Mouse (Mus musculus) hematopoietic stem cell, adult 5-6 weeks (primary cell): ENCODE measurements around the gene Ndufb11. TPM values are rescaled to one million over a fixed set of nuclear protein-coding genes. Genes with fewer than 3 reads are reported as not detected.

Experiments
- ATAC-seq, 2 experiments: fragments of 125-278 bp in 1 of 2; replicated peaks in 1 of 2; 2 replicates each; pipeline ENCODE4 v1.8.0; 2016 to 2017; ENCODE audit warnings: inconsistent platforms in 2 of 2, mild to moderate bottlenecking in 2 of 2, moderate number of reproducible peaks in 2 of 2, low read depth in 1 of 2, moderate TSS enrichment in 1 of 2; ENCODE audit not compliant: low FRiP score in 2 of 2, poor library complexity in 2 of 2, severe bottlenecking in 2 of 2, insufficient read depth in 1 of 2, low TSS enrichment in 1 of 2
- total RNA-seq: library from RNA; stranded (forward); fragments of 172-1452, 232-1000 nt; gene quantifications from 2 replicates; pipeline ENCODE4 v1.2.3, GENCODE M21; 2017

Ndufb11 gene
- 60.1 and 109 TPM in 2 replicates for total RNA-seq

- ATAC-seq: peak; percentile 89 to 94
Observed at GRCm38 (mm10) chrX:20617176-20617902, at the start of gene Ndufb11, which contains the start of gene Rbm10. Gene Ndufb11 (minus strand): TSS chrX:20617619. Gene Rbm10 (plus strand): TSS chrX:20617503.

- ATAC-seq: no peak
Observed at GRCm38 (mm10) chrX:20663444-20663790, 46.0 kb upstream of the Ndufb11 start.

- ATAC-seq: peak; percentile 65 to 80
Observed at GRCm38 (mm10) chrX:20662716-20663443, 45.5 kb upstream of the Ndufb11 start.

DNA sequence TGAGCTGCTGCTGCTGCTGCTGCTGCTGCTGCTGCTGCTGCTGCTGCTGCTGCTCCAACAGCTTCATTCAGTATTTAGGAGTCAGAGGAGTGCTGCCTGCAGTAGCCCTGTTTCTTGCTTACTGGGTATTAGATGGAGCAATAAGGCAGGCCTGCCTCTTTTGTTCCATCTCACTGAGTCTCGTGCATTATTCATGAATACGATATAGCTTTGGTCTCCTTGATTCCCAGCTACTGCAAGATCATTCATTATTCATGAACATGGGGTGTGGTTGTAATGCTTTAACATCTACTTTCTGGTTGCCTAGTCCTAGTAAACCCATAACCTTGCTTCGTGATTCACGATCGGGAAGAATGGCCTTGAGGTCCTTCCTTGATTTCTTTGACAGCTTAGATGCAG lies 44.9 kb upstream of the Ndufb11 start:
- no peak for ATAC-seq

GRCm38 (mm10) chrX:20658891-20659406 lies 41.5 kb upstream of the Ndufb11 start:
- 0 out of 4 replicates have a peak, but pooled peaks of 1 of the 2 experiments have one; percentile 18 for ATAC-seq

DNA sequence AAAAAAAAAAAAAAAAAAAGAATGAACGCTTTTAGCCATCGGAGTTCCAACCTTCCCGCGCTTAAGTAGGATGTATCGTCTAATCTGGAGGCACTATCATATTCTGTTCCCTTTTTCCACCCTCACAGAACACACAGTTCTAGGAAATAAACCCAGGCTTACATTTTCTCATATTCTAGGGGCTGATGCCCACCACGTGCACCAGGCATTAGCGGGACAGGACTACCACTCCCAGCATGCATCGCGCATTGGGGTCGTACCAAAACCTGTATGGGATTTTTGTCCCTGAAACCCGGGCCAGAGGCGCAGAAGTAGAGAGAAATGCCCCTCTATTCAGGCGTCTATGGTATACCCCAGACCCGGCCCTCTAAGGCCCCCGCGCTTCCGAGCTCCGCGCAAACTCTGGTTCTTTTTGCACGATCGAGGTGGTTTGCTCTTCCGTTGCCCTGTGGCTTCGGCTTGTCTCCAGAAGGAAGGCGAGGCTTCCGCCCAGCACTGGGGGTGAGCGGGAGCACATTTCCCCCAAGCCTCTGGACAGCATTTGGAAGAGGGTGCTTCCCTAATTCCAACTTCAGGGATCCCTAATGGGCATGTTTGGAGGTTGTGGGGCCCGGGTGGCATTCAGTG lies 40.7 kb upstream of the Ndufb11 start, which contains the start of gene Uba1:
Gene Uba1, plus strand, starts transcription at position 301 of the 627 bp plus-strand sequence.
- ATAC-seq: peak; percentile 88 to 89

DNA sequence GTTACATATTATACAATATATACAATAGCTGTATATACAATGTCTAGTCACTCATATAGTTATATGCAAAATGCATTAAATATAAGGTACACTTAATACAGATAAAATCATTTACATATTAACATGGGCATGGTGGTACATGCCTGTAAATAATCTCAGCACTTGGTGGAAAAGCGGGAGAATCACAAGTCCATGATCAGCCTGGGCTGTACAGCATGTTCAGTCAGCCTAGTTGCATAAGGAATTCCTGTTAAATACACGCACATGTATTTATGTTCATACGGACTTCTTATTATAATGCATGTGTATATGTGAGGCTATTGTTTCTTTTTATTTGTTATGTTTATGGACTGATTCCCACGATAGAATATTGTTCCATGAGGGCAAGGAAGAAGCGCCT lies 40.2 kb upstream of the Ndufb11 start:
- no peak for ATAC-seq

DNA sequence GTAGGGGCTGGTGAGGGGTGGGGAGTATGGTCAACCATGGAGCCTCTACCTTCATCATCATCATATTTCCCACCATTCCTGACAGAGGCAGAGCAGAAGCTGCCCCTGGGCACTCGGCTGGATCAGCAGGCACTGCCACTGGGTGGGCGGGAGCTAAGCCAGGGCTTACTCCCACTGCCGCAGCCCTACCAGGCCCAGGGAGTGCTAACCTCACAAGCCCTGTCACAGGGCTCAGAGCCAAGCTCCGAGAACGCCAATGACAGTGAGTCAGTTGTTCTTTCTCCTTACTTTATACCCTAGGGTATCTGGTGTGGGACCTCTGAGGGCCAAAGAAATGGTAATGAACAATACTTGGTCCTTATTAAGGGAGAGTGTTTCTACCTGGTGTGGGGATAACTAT lies 27.4 kb upstream of the Ndufb11 start:
- ATAC-seq: no peak

GRCm38 (mm10) chrX:20638141-20638540 lies 20.7 kb upstream of the Ndufb11 start:
- ATAC-seq: no peak

- peak; percentile 10 to 23; a peak in 3 of 4 replicates for ATAC-seq
Observed at GRCm38 (mm10) chrX:20617903-20618399, 532 bp upstream of the Ndufb11 start.

DNA sequence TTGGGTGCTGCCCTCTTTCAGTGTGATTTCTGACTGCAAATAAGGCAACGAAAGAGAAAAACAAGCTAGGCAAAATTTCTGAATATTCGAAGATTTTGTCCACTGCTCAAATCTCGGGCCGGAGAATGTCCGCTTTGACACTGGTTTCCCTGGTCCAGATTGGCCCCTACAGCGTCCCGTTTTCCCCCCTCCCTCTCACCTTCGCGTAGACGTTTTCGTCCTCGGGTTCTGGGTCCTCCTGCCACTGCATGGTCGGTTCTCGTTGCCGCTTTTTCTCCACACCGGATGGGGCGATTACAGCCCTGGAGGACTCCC lies 601 bp downstream of the Ndufb11 start:
- peak; percentile 14 to 29; a peak in 2 of 4 replicates for ATAC-seq

- peak in 1 of 2 experiments; percentile 10; a peak in 1 of 4 replicates for ATAC-seq
Observed at GRCm38 (mm10) chrX:20608500-20608899, 8.9 kb downstream of the Ndufb11 start.

- ATAC-seq: no peak
Observed at GRCm38 (mm10) chrX:20587968-20588367, 29.5 kb downstream of the Ndufb11 start.

DNA sequence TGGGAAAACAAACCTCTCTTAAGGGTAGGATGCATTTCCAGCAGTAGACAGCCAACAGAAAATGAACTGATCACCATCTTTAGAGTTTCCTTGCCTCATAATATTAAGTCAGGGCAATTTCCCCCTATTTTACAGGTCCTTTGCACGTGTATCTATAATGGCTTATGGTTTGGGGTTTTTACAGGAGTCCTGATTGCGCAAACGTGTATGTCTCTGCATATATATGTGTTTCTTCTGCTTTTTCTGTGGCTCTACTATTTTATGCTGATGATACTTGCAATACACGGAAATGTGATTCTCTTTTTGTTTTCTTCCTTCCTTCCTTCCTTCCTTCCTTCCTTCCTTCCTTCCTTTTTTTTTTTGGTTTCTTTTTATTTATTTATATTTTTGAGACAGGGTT lies 43.5 kb downstream of the Ndufb11 start:
- ATAC-seq: no peak; a peak in 1 of 4 replicates

DNA sequence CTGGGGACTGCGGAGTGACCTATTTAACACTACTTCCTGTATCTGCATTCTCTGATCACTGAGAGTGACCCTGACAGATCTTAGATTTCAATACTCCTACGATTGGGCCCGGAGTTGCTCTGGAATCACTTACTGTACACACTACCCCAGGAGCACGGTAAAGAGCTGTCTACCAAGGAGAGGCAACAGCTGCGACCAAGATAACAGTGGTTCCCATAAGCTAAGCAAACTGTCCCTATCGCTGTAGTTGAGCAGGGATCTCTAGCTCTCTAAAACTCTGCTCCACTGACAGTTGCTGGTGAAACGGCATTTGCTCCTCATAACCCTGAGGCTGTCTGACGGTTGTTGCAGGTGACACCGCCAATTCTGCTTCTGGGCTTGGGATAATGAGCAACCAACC lies 44.7 kb downstream of the Ndufb11 start:
- ATAC-seq: no peak

DNA sequence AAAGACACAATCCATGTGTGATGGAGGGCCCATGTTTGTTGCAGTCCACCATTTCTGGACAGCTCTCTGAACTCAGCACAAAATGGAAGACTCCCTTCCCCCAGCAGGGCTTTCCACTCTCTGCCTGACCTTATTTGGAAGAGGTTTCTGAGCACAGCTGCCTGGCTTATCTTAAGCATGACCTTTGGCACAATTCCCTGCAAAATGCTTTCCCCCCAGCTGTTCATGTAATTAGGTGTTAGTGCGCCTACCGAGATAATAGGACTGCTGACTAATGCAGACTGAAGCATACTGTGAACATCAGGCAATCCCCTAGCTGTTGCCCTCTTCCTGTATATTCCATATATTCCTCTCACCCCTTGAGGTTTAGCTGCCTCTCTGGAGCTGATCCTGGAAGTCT lies 46.4 kb downstream of the Ndufb11 start:
- ATAC-seq: no peak
